Mouse (Mus musculus) myocyte (in vitro differentiated cells): Measurements from ENCODE around the gene Gm5868. TPM values are rescaled to one million over a fixed set of nuclear protein-coding genes. Genes with fewer than 3 reads are reported as not detected.
"Not testable (repeated sequence)": the region's sequence is repeated elsewhere in the genome, so short reads cannot be mapped to it uniquely, and the experiment has no call there.

Source experiments
- H3K27me3 ChIP-seq: one replicate; pipeline ENCODE4 v1.6.1; 2011; ENCODE audit not compliant: control insufficient read depth, insufficient read depth, insufficient read length
- H3K36me3 ChIP-seq: one replicate; pipeline ENCODE4 v1.6.1; 2011; ENCODE audit not compliant: control insufficient read depth, insufficient read depth
- H3K4me2 ChIP-seq: one replicate; pipeline ENCODE4 v1.6.1; 2011; ENCODE audit warnings: low read depth, control low read depth
- H3K4me3 ChIP-seq: one replicate; pipeline ENCODE4 v1.5.1; 2011; ENCODE audit warnings: mild to moderate bottlenecking, control low read depth, moderate library complexity
- H3K79me2 ChIP-seq: one replicate; pipeline ENCODE4 v1.6.1; 2011; ENCODE audit not compliant: control insufficient read depth, insufficient read depth
- H3ac ChIP-seq: one replicate; pipeline ENCODE4 v1.6.1; 2011; ENCODE audit not compliant: control insufficient read depth, insufficient read length
- CEBPB ChIP-seq: IDR thresholded peaks from 2 replicates; pipeline ENCODE4 v1.6.1; 2011; ENCODE audit warnings: mild to moderate bottlenecking, moderate library complexity; ENCODE audit not compliant: poor library complexity, insufficient read depth, severe bottlenecking
- E2F4 ChIP-seq: IDR thresholded peaks from one replicate; pipeline ENCODE4 v1.6.1; 2011; ENCODE audit warnings: mild to moderate bottlenecking, control low read depth, moderate library complexity; ENCODE audit not compliant: insufficient read depth
- MAX ChIP-seq: IDR thresholded peaks from one replicate; pipeline ENCODE4 v1.6.1; 2011; ENCODE audit warnings: low read depth, mild to moderate bottlenecking, control low read depth
- MYOD1 ChIP-seq, 3 experiments: IDR thresholded peaks; one replicate each; pipeline ENCODE4 v1.6.1; 2011; ENCODE audit warnings: control low read depth in 2 of 3, low read depth in 2 of 3, mild to moderate bottlenecking in 2 of 3, moderate library complexity in 1 of 3; ENCODE audit not compliant: insufficient read length in 2 of 3, control insufficient read depth in 1 of 3
- MYOG ChIP-seq, 3 experiments: IDR thresholded peaks; one replicate each; pipeline ENCODE4 v1.6.1; 2011; ENCODE audit warnings: control low read depth in 2 of 3, low read depth in 2 of 3, mild to moderate bottlenecking in 2 of 3; ENCODE audit not compliant: insufficient read length in 2 of 3, control insufficient read depth in 1 of 3, insufficient read depth in 1 of 3
- POLR2A ChIP-seq: IDR thresholded peaks from one replicate; pipeline ENCODE4 v1.6.1; 2011; ENCODE audit warnings: low read depth, mild to moderate bottlenecking, control low read depth, moderate library complexity; ENCODE audit not compliant: insufficient read length
- POLR2AphosphoS2 ChIP-seq: IDR thresholded peaks from one replicate; pipeline ENCODE4 v1.6.1; 2011; ENCODE audit warnings: low read depth, control low read depth; ENCODE audit not compliant: insufficient read length
- REST ChIP-seq: IDR thresholded peaks from one replicate; pipeline ENCODE4 v1.6.1; 2011; ENCODE audit warnings: mild to moderate bottlenecking, control low read depth, moderate library complexity; ENCODE audit not compliant: insufficient read depth, insufficient read length
- SRF ChIP-seq: IDR thresholded peaks from one replicate; pipeline ENCODE4 v1.6.1; 2011; ENCODE audit warnings: low read depth; ENCODE audit not compliant: control insufficient read depth, insufficient read length
- TCF12 ChIP-seq: IDR thresholded peaks from one replicate; pipeline ENCODE4 v1.6.1; 2011; ENCODE audit warnings: mild to moderate bottlenecking, control low read depth; ENCODE audit not compliant: poor library complexity, insufficient read depth, severe bottlenecking
- TCF3 ChIP-seq: IDR thresholded peaks from one replicate; pipeline ENCODE4 v1.6.1; 2011; ENCODE audit warnings: low read depth, control low read depth; ENCODE audit not compliant: insufficient read length
- USF1 ChIP-seq: IDR thresholded peaks from one replicate; pipeline ENCODE4 v1.6.1; 2011; ENCODE audit warnings: low read depth, mild to moderate bottlenecking, control low read depth, moderate library complexity
- polyA plus RNA-seq: library from polyadenylated mRNA; unstranded; fragments of >200 nt; fragmentation: generic; extraction: Trizol; gene quantifications from one replicate; pipeline ENCODE4 v1.2.1, GENCODE M21; 2012; ENCODE audit warnings: missing spikeins

Gm5868 gene
- polyA plus RNA-seq, 1 experiment: not detected

DNA sequence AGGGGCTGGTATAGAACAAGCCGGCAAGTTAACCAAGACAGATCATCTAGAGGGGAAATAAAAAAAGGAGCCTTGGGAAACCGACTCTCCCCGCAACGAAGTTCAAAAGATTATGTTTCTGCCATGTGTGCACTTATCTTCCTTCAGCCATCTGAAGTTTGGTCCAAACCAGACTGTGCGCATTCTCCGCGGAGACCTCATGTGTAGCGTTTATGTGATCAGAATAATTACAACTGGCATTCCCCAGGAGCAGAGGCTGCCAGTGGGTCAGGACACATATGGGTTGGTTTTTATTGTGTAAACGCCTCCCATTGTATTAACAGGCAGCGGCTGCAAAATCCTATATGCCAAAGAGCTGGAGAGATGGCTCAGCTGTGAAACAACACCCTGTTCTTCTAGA, 7.8 kb downstream of the Gm5868 start:
- H3K4me2 ChIP-seq, H3K4me3 ChIP-seq, H3K36me3 ChIP-seq, H3K79me2 ChIP-seq, H3ac ChIP-seq: not testable (repeated sequence)
- peaks cover 11% of the 10 kb centered on the region for H3K27me3 ChIP-seq

DNA sequence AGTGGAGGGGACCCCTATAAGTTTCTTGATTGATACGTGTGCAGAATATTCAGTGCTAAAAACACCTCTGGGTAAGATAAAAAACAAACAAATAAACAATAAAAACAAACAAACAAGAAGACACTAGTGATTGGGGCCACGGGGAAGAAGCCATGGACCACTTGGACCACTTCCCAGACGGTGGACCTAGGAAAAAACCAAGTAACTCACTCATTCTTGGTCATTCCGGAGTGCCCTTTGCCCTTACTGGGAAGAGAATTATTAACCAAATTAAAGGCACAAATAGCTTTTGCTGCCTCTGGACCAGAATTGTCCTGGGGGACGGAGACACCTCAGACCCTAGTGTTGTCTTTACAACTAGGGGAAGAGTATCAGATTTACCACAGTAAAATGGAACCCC, 21.7 kb downstream of the Gm5868 start:
- Histone ChIP-seq H3K36me3 (no peaks in the 10 kb centered on the region), H3ac (no peak overlapping the region), H3K27me3 (no peaks in the 10 kb centered on the region), H3K4me2 (no peak overlapping the region), H3K79me2 (no peaks in the 10 kb centered on the region), H3K4me3 (no peak overlapping the region)
- TF ChIP-seq POLR2AphosphoS2: no peak
- no peak for TF ChIP-seq REST
- TF ChIP-seq POLR2A: no peak
- no peak for TF ChIP-seq MYOG (IDR thresholded peaks at IDR 0.05; ENCODE audit: control insufficient read depth in 1 of 3, insufficient read depth in 1 of 3, insufficient read length in 2 of 3, low read depth in 2 of 3)
- no peak for TF ChIP-seq SRF
- no peak for TF ChIP-seq TCF3
- TF ChIP-seq MYOD1 (IDR thresholded peaks at IDR 0.05; ENCODE audit: control insufficient read depth in 1 of 3, insufficient read length in 2 of 3, low read depth in 2 of 3): no peak
- no peak for TF ChIP-seq MAX
- no peak for TF ChIP-seq USF1
- TF ChIP-seq TCF12: no peak
- TF ChIP-seq CEBPB: no peak

DNA sequence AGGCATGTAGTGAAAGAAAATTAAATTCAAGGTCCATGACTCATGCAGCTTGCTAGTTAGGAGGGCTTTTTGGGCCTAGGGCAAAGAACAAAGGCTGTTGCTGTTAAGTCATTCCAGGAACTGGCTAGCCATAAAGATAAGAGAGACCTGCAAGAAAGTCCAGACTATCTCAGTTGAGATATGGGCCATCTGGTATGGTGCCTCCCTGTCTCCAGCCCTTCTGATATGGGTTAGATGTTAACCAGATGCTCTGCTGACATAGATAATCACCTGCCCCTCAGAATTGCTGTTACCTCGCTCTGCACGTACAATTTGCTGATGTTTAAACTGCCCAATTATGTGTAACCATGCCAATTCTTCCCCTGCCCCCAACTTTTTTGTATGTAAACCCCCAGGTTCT, 24.2 kb downstream of the Gm5868 start:
- H3K27me3 ChIP-seq, H3K79me2 ChIP-seq, H3K4me3 ChIP-seq, H3K36me3 ChIP-seq, H3ac ChIP-seq, H3K4me2 ChIP-seq: not testable (repeated sequence)

DNA sequence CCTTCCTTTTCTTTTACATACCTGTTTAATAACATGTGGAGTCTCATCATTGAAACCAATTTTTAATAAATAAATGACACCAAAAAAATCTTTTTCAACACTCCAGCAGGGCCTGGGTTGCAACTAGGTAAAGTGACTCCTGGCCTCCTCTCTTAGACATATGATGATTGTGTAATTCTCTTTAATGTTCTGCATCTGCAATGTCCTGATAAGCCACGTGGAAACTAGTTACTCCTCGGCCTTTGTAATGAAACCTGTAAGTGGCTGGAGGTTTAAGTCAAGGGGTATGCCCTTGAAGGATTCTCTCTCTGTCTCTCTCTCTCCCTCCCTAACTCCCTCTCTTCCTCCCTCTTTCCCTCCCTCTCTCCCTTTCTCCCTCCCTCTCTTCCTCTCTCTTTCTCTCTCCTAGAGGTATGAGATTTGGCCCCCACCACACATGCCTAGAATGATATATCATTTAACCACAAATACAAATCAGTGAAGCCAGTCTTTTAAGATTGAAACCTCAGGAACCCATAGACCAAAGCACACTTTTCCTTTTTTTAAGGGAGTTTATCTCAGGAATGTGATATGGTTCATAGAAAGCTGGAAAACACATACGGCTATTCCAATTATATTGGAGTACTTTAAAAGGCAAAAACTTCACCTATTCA, 26.2 kb downstream of the Gm5868 start:
- H3K4me3 ChIP-seq: no peak overlapping the region
- no peak overlapping the region for H3ac ChIP-seq
- no peaks in the 10 kb centered on the region for H3K36me3 ChIP-seq
- H3K4me2 ChIP-seq: no peak overlapping the region
- peaks cover 18% of the 10 kb centered on the region for H3K79me2 ChIP-seq
- TF ChIP-seq MYOG (IDR thresholded peaks at IDR 0.05; ENCODE audit: control insufficient read depth in 1 of 3, insufficient read depth in 1 of 3, insufficient read length in 2 of 3, low read depth in 2 of 3): no peak
- no peak for TF ChIP-seq POLR2AphosphoS2
- TF ChIP-seq MYOD1 (IDR thresholded peaks at IDR 0.05; ENCODE audit: control insufficient read depth in 1 of 3, insufficient read length in 2 of 3, low read depth in 2 of 3): no peak
- no peak for TF ChIP-seq TCF3
- TF ChIP-seq TCF12: no peak
- no peak for TF ChIP-seq SRF
- TF ChIP-seq USF1: no peak
- TF ChIP-seq CEBPB: no peak
- no peak for TF ChIP-seq POLR2A
- no peak for TF ChIP-seq REST
- no peak for TF ChIP-seq MAX
- TF ChIP-seq E2F4: no peak
- H3K27me3 ChIP-seq: no peaks in the 10 kb centered on the region

DNA sequence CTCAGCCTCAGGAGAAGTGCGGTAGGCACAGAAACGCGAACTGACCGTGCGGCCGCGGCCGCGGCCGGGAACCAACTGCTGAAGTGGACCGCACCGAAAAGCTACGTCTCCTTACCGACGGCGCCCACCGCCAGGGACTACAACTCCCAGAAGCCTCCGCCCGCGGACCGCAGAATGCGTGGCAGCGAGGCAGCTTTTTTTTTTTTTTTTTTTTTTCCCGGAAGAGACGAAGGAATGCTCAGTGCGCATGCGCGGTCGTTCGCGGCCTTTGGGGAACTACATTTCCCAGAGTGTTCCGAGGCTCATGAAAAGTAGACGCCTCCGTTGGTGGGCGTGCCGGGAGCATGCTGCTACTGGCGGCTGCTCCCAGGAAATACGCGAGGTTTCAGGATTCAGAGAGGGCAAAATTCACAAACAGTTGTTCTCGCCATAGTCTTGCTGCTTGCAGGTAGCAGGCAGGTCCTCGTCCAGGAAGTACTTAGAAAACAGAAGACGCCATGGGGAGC, 27.8 kb downstream of the Gm5868 start, which contains the start of gene Nfxl1:
Gene Nfxl1 (minus strand): TSS at position 141 of the 506 bp plus-strand sequence.
- H3K4me3 ChIP-seq: peak within 1 kb of the TSS; percentile 64
- peak; percentile 52 for TF ChIP-seq POLR2AphosphoS2
- TF ChIP-seq SRF: no peak
- peak; percentile 64 for TF ChIP-seq POLR2A
- TF ChIP-seq MAX: no peak
- peak within 1 kb of the TSS; percentile 58 for H3ac ChIP-seq
- H3K36me3 ChIP-seq: peaks cover 6% of the 10 kb centered on the region
- peaks cover 21% of the 10 kb centered on the region for H3K79me2 ChIP-seq
- peak within 1 kb of the TSS; percentile 90 for H3K4me2 ChIP-seq
- H3K27me3 ChIP-seq: no peaks in the 10 kb centered on the region
